Mouse (Mus musculus) thymus, postnatal 4 days (tissue): ENCODE results near the gene Plcxd3.

Source experiments
- DNase-seq: peaks from one replicate; pipeline ENCODE4 v3.0.0; 2021

Plcxd3 gene

GRCm38 (mm10) chr15:4375423-4376220 is at the start of gene Plcxd3:
Plcxd3 (plus strand) TSS chr15:4375491.
- no peak for DNase-seq

GRCm38 (mm10) chr15:4331867-4332266 is 43.4 kb upstream of the Plcxd3 start:
- no peak for DNase-seq

- DNase-seq = no peak
These were observed 33.7 kb upstream of the Plcxd3 start for GRCm38 (mm10) chr15:4341620-4342019.

GRCm38 (mm10) chr15:4348816-4349553 is 26.3 kb upstream of the Plcxd3 start:
- DNase-seq = no peak

- DNase-seq = no peak
These were observed 18.9 kb upstream of the Plcxd3 start for GRCm38 (mm10) chr15:4356397-4356796.

GRCm38 (mm10) chr15:4357706-4358105 is 17.6 kb upstream of the Plcxd3 start:
- DNase-seq = no peak

GRCm38 (mm10) chr15:4367801-4368200 is 7.5 kb upstream of the Plcxd3 start:
- no peak for DNase-seq

GRCm38 (mm10) chr15:4374453-4374990 is 769 bp upstream of the Plcxd3 start:
- no peak for DNase-seq

- no peak for DNase-seq
These were observed 264 bp upstream of the Plcxd3 start for GRCm38 (mm10) chr15:4375031-4375422.

GRCm38 (mm10) chr15:4376221-4376631 is 935 bp downstream of the Plcxd3 start:
- no peak for DNase-seq

GRCm38 (mm10) chr15:4378766-4379165 is 3.5 kb downstream of the Plcxd3 start:
- no peak for DNase-seq

GRCm38 (mm10) chr15:4387774-4388173 is 12.5 kb downstream of the Plcxd3 start:
- DNase-seq = no peak

- no peak for DNase-seq
These were observed 24.8 kb downstream of the Plcxd3 start for GRCm38 (mm10) chr15:4400096-4400495.

GRCm38 (mm10) chr15:4411333-4411732 is 36.0 kb downstream of the Plcxd3 start:
- no peak for DNase-seq

- DNase-seq = no peak
These were observed 64.8 kb downstream of the Plcxd3 start for GRCm38 (mm10) chr15:4440081-4440480.

- no peak for DNase-seq
These were observed 120.9 kb downstream of the Plcxd3 start for GRCm38 (mm10) chr15:4496182-4496581.

- DNase-seq = no peak
These were observed 121.7 kb downstream of the Plcxd3 start for GRCm38 (mm10) chr15:4496984-4497383.

- no peak for DNase-seq
These were observed 122.7 kb downstream of the Plcxd3 start for GRCm38 (mm10) chr15:4498036-4498435.

GRCm38 (mm10) chr15:4503366-4503765 is 128.1 kb downstream of the Plcxd3 start:
- no peak for DNase-seq

- no peak for DNase-seq
These were observed 128.5 kb downstream of the Plcxd3 start for GRCm38 (mm10) chr15:4503826-4504225.

- DNase-seq = no peak
These were observed 139.4 kb downstream of the Plcxd3 start for GRCm38 (mm10) chr15:4514724-4515123.

- DNase-seq = no peak
These were observed 149.3 kb downstream of the Plcxd3 start for GRCm38 (mm10) chr15:4524598-4524997.

GRCm38 (mm10) chr15:4533700-4534099 is 158.4 kb downstream of the Plcxd3 start:
- DNase-seq = no peak

GRCm38 (mm10) chr15:4559121-4559520 is 183.8 kb downstream of the Plcxd3 start:
- no peak for DNase-seq
